Mouse (Mus musculus) lung, postnatal 0 days (tissue): ENCODE results near the gene Adgrf2.

Source experiments
- CTCF ChIP-seq: IDR thresholded peaks from 2 replicates; pipeline ENCODE4 v1.5.1; 2016; ENCODE audit warnings: antibody characterized with exemption, mild to moderate bottlenecking
- EP300 ChIP-seq: IDR thresholded peaks from 2 replicates; pipeline ENCODE4 v1.6.1; 2016; ENCODE audit warnings: antibody characterized with exemption, mild to moderate bottlenecking, control low read depth

DNA sequence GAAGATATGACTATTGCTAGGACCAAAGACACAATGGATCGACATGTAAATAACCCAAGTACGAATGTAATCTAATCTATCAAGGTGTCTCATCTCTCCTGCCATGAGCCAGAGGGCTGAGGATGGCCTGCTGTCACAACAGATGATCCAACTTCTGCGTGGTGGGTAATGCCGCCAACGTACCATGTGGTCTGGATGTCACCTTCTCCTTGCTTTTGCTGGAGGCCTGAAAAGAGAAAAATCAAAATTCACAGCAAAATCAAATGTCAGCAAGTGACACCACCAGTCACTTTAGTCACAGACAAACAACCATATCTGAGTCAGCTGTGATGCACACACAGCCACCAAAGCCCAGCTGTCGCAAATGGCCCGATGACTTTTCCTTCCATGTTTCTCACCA, 27.0 kb downstream of the Adgrf2 start:
- TF ChIP-seq CTCF (no peak), EP300 (no peak)
